Mouse (Mus musculus): ENCODE measurements around the gene Fam71b.

GRCm38 (mm10) chr11:46441774-46442173 lies 45.4 kb downstream of the Fam71b start:
- no peak for TF ChIP-seq CTCF (IDR thresholded peaks at IDR 0.05; ENCODE audit: low read depth, low read length)
- TF ChIP-seq POLR2A (IDR thresholded peaks at IDR 0.05; ENCODE audit: insufficient read depth, low read length) = no peak
